Comparison of ENCODE assay signal across 10 mouse cellular contexts in genomic region chr11:43617924-43618323, GRCm38 (mm10). TPM values are rescaled to one million over a fixed set of nuclear protein-coding genes. Genes with fewer than 3 reads are reported as not detected.
DNase-seq lines count a peak whose midpoint lies in the region; ATAC-seq and TF ChIP-seq lines count a peak whose summit lies in the region.
"Had no signal": no experiment of that assay in that cellular context is flagged by ENCODE, and none has a peak within 500 bp of the region (broad histone marks: within the 10 kb centered on the region; RNA-seq: fewer than 3 reads in every experiment).

No protein-coding gene starts in this region.

- no peak for TF ChIP-seq CTCF in brain, embryonic 14.5 days (IDR thresholded peaks at IDR 0.05; ENCODE audit: borderline replicate concordance, extremely low read depth, insufficient read depth, insufficient read length)

- TF ChIP-seq POLR2A in brain, embryonic 14.5 days (IDR thresholded peaks at IDR 0.05; ENCODE audit: borderline replicate concordance, extremely low read depth, insufficient read depth, insufficient read length, poor library complexity, severe bottlenecking) = no peak

- H3K4me3 ChIP-seq in kidney, embryonic 16.5 days (ENCODE audit: low read length) = no peak overlapping the region
- no peak overlapping the region for H3K4me3 ChIP-seq in heart, embryonic 13.5 days

- no peak for DNase-seq in kidney, adult 11 months
- DNase-seq in brain, embryonic 14.5 days (ENCODE audit: low read depth) = peak; percentile 43
- peak; percentile 73 for DNase-seq in lung, postnatal 10 days
- DNase-seq in layer of hippocampus, adult 11-12 months (ENCODE audit: low spot score) = no peak
- no peak for DNase-seq in adrenal gland, postnatal 10 days
- DNase-seq in adrenal gland, postnatal 36 days = no peak

- H3K9me3 ChIP-seq in kidney, embryonic 16.5 days (ENCODE audit: low read length) = no peaks in the 10 kb centered on the region
- H3K9me3 ChIP-seq in heart, embryonic 13.5 days = no peaks in the 10 kb centered on the region

- H3K27ac ChIP-seq in kidney, embryonic 16.5 days (ENCODE audit: low read length) = peak overlapping the region; percentile 35
- peak overlapping the region; percentile 75 for H3K27ac ChIP-seq in heart, embryonic 13.5 days (replicated peaks)

- 64% methylated on average over 5 of the region's 5 CpGs for WGBS in kidney, embryonic 16.5 days
- 35% methylated on average over 5 of the region's 5 CpGs for WGBS in heart, embryonic 13.5 days

- H3K36me3 ChIP-seq in kidney, embryonic 16.5 days (ENCODE audit: insufficient read depth, low read length) = no peaks in the 10 kb centered on the region
- H3K36me3 ChIP-seq in heart, embryonic 13.5 days = no peaks in the 10 kb centered on the region

- ATAC-seq in kidney, embryonic 16.5 days (ENCODE audit: low FRiP score, low TSS enrichment) = peak; percentile 7; the same call in 1 of the 2 replicates
- 0 out of 2 replicates have a peak, but pooled peaks have one; percentile 28 for ATAC-seq in heart, embryonic 13.5 days (ENCODE audit: extremely low read depth, insufficient number of reproducible peaks, low FRiP score, low TSS enrichment)

- H3K9ac ChIP-seq in kidney, embryonic 16.5 days (replicated peaks; ENCODE audit: low read length) = no peak overlapping the region
- H3K9ac ChIP-seq in heart, embryonic 13.5 days = no peak overlapping the region; the same call in 1 of the 2 replicates

- no peaks in the 10 kb centered on the region for H3K27me3 ChIP-seq in kidney, embryonic 16.5 days (ENCODE audit: insufficient read depth, low read length)
- no peaks in the 10 kb centered on the region for H3K27me3 ChIP-seq in heart, embryonic 13.5 days (replicated peaks)

- H3K4me1 ChIP-seq in kidney, embryonic 16.5 days (ENCODE audit: insufficient read depth, low read length) = peaks cover 22% of the 10 kb centered on the region
- H3K4me1 ChIP-seq in heart, embryonic 13.5 days = peaks cover 34% of the 10 kb centered on the region

- H3K4me2 ChIP-seq in kidney, embryonic 16.5 days (replicated peaks; ENCODE audit: low read depth, low read length) = no peak overlapping the region
- peak overlapping the region; percentile 30 for H3K4me2 ChIP-seq in heart, embryonic 13.5 days

RNA-seq across cellular contexts. Expression of gene Fabp6, which starts 16.6 kb away (rescaled TPM):
- polyA plus RNA-seq in kidney, embryonic 16.5 days (2015; fragmentation: Nextera tagmentation; extraction: Ambion mirVana) = 0.42 TPM in 1 of 2 replicates, not detected in the other
- polyA plus RNA-seq in brain, embryonic 14.5 days (2012; rRNA removed) = not detected in 2 replicates
- polyA plus RNA-seq in heart, embryonic 13.5 days (2015; fragmentation: Nextera tagmentation; extraction: Ambion mirVana) = not detected in 2 replicates
- total RNA-seq in adrenal gland, postnatal 10 days (2021) = not detected
- total RNA-seq in adrenal gland, postnatal 36 days (2021) = not detected
- total RNA-seq: layer of hippocampus, postnatal 10 days had no signal
- polyA plus RNA-seq: cerebellum, adult 2 months had no signal

RNA-seq across cellular contexts. Expression of gene 4933415A04Rik, which starts 31.1 kb away (rescaled TPM):
- 6.8 and 7.4 TPM in 2 replicates for polyA plus RNA-seq in kidney, embryonic 16.5 days (2015; fragmentation: Nextera tagmentation; extraction: Ambion mirVana)
- 0.67 and 1.2 TPM in 2 replicates for polyA plus RNA-seq in brain, embryonic 14.5 days (2012; rRNA removed)
- 4.7 and 5.0 TPM in 2 replicates for polyA plus RNA-seq in heart, embryonic 13.5 days (2015; fragmentation: Nextera tagmentation; extraction: Ambion mirVana)
- total RNA-seq in adrenal gland, postnatal 10 days (2021) = 1 to 10 TPM; 1.8 TPM
- total RNA-seq in adrenal gland, postnatal 36 days (2021) = 1 to 10 TPM in 1 of 2 experiments, under 1 TPM in 1; 0.36 to 1.0 TPM

Comparison
In these comparisons a context has a peak if more than half of its experiments do, and no peak if none do; other contexts are left out.
1. DNase-seq: peak in brain, embryonic 14.5 days (single experiment) and lung, postnatal 10 days (single experiment); none in kidney, adult 11 months (single experiment), layer of hippocampus, adult 11-12 months (single experiment), adrenal gland, postnatal 10 days (single experiment) and adrenal gland, postnatal 36 days (0 of 2).